Mouse (Mus musculus): ENCODE data around the gene Usp21.

DNA sequence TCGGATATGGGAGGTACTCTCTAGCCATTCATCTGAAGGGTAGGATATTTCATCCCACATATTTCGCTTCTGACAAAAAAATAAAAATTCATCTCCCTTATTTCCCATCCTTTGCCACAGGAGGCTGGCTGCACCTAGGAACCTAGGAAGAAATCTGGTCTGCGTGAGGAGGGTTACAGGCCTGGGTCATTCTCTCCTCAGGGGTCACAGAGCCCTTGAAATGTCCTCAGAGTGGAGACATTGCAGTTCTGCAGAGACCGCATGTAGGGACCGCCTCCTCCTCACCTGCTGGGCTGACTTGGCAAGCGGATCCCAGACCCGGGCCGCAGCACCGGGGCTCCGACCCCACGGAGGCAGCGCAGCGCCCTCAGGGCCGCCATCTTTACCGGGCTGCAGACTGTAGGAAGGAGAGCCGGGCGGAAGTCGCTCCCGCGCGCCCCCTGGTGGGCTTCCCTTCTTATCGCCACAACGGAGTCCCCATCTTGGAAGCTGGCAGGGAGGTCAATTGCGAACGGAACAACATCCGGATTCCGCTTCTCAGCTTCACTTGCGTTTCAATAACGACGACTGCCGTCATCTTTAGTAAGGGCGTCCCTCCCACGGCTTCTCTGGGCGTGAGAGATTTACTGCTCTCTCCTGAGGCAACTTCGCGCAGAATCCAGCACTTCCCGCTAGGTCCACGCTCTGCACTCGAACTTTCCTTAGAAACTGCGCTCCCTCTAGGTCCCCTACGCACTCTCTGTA, 40.9 kb downstream of the Usp21 start:
- peak in 1 of 2 experiments; percentile 66; a peak in 1 of 4 replicates for TF ChIP-seq EP300 (IDR thresholded peaks at IDR 0.05; ENCODE audit: low read depth in 1 of 2, low read length in 2 of 2)
- peak; percentile 93 to 99 for TF ChIP-seq POLR2A (IDR thresholded peaks at IDR 0.05; ENCODE audit: control insufficient read depth in 1 of 2, insufficient read depth in 1 of 2, low read depth in 1 of 2, low read length in 2 of 2, poor library complexity in 1 of 2)
- TF ChIP-seq KAT2A (conservative IDR thresholded peaks at IDR 0.05; ENCODE audit: low read depth, low read length) = peak; percentile 97
- no peak for TF ChIP-seq ZC3H11A (IDR thresholded peaks at IDR 0.05; ENCODE audit: low read depth, low read length)
